In the genomic region with DNA sequence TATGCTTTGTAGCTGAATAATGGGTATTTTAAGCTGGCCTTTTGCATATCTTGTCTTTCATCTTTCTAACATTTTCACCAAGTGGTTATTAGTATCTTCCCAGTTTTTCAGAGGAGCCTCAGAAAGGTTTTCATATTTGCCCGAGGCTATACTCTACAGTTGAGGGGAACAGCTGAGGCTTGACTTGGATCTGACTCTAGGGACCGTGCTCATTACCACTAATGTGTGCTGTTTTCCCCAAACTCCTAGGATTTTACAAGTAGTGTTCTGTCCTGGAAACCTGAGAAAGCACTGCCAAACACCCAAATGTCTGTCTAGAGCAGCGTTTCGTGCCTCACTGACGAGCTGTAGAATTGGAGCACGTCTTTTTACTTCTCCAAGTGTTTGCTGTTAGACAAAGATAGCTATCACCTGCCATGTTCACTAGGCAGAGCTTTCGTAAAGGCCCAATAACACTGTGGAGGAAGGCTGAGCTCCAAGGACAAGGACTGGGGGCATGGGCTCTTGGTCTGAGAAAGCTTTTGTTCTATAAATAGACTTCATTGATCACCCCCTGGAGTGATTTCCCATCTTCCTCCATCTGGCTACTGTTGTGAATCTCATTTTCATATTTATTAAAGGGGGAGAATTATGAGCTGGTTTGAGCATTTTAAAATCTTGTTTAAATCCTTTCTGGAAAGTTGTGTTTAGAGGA, we compare ENCODE assay signal across 20 mouse cellular contexts. TPM values are rescaled to one million over a fixed set of nuclear protein-coding genes. Genes with fewer than 3 reads are reported as not detected.
DNase-seq lines count a peak whose midpoint lies in the region; ATAC-seq and TF ChIP-seq lines count a peak whose summit lies in the region.
"Had no signal": no experiment of that assay in that cellular context is flagged by ENCODE, and none has a peak within 500 bp of the region (broad histone marks: within the 10 kb centered on the region; RNA-seq: fewer than 3 reads in every experiment).

No protein-coding gene starts in this region.

- H3K9me3 ChIP-seq in forebrain, embryonic 13.5 days (replicated peaks), result no peaks in the 10 kb centered on the region
- H3K9me3 ChIP-seq in forebrain, embryonic 16.5 days (ENCODE audit: control insufficient read depth, low read length), result no peaks in the 10 kb centered on the region
- H3K9me3 ChIP-seq in midbrain, embryonic 15.5 days, result no peaks in the 10 kb centered on the region
- no peaks in the 10 kb centered on the region for H3K9me3 ChIP-seq in liver, embryonic 12.5 days (replicated peaks)
- H3K9me3 ChIP-seq: intestine, embryonic 15.5 days; kidney, embryonic 15.5 days had no signal

- H3K4me2 ChIP-seq in forebrain, embryonic 13.5 days, result no peak overlapping the region
- H3K4me2 ChIP-seq in forebrain, embryonic 16.5 days (ENCODE audit: low read length), result no peak overlapping the region
- H3K4me2 ChIP-seq in midbrain, embryonic 15.5 days, result no peak overlapping the region
- H3K4me2 ChIP-seq in liver, embryonic 12.5 days, result no peak overlapping the region
- H3K4me2 ChIP-seq: heart, embryonic 11.5 days; intestine, embryonic 15.5 days; kidney, embryonic 15.5 days; lung, embryonic 14.5 days had no signal

- no peak overlapping the region for H3K9ac ChIP-seq in forebrain, embryonic 13.5 days
- H3K9ac ChIP-seq in forebrain, embryonic 16.5 days (replicated peaks; ENCODE audit: low read depth, low read length), result no peak overlapping the region
- H3K9ac ChIP-seq in midbrain, embryonic 15.5 days, result no peak overlapping the region
- H3K9ac ChIP-seq in liver, embryonic 12.5 days, result no peak overlapping the region
- H3K9ac ChIP-seq: intestine, embryonic 15.5 days; kidney, embryonic 15.5 days; lung, embryonic 14.5 days had no signal

- TF ChIP-seq CTCF in testis, adult 2 months (IDR thresholded peaks at IDR 0.05; ENCODE audit: control insufficient read depth, insufficient read depth, insufficient replicate concordance, low read depth, low read length), result no peak

- H3K4me1 ChIP-seq in forebrain, embryonic 13.5 days, result peaks cover 22% of the 10 kb centered on the region
- peaks cover 6% of the 10 kb centered on the region for H3K4me1 ChIP-seq in forebrain, embryonic 16.5 days (replicated peaks; ENCODE audit: control insufficient read depth, insufficient read depth, low read length)
- H3K4me1 ChIP-seq in testis, adult 2 months (ENCODE audit: control insufficient read depth, insufficient read depth, low read length), result peaks cover 7% of the 10 kb centered on the region
- H3K4me1 ChIP-seq in midbrain, embryonic 15.5 days, result peaks cover 10% of the 10 kb centered on the region
- no peaks in the 10 kb centered on the region for H3K4me1 ChIP-seq in liver, embryonic 12.5 days
- H3K4me1 ChIP-seq: intestine, embryonic 15.5 days had no signal

- H3K4me3 ChIP-seq in forebrain, embryonic 13.5 days, result no peak overlapping the region
- H3K4me3 ChIP-seq in forebrain, embryonic 16.5 days (replicated peaks; ENCODE audit: low read length), result no peak overlapping the region
- H3K4me3 ChIP-seq in testis, adult 2 months (ENCODE audit: control insufficient read depth, low read depth, low read length), result no peak overlapping the region
- H3K4me3 ChIP-seq in midbrain, embryonic 15.5 days, result no peak overlapping the region
- no peak overlapping the region for H3K4me3 ChIP-seq in liver, embryonic 12.5 days
- H3K4me3 ChIP-seq: erythroblast, embryonic 14.5 days; intestine, embryonic 15.5 days; kidney, embryonic 15.5 days had no signal

- no peak for DNase-seq in testis, postnatal 10 days (ENCODE audit: low spot score)
- DNase-seq in urinary bladder, postnatal 25 days (ENCODE audit: low spot score), result no peak
- DNase-seq: cerebellum, postnatal 14 days; gastrocnemius, postnatal 36 days; heart, postnatal 14 days; left cerebral cortex, postnatal 4 days; lung, embryonic 14.5 days; lung, postnatal 4 days had no signal

- H3K27me3 ChIP-seq in forebrain, embryonic 13.5 days, result no peaks in the 10 kb centered on the region
- no peaks in the 10 kb centered on the region for H3K27me3 ChIP-seq in forebrain, embryonic 16.5 days (replicated peaks; ENCODE audit: control insufficient read depth, insufficient read depth, low read length)
- no peaks in the 10 kb centered on the region for H3K27me3 ChIP-seq in testis, adult 2 months (ENCODE audit: control insufficient read depth, insufficient read depth, low read length)
- no peaks in the 10 kb centered on the region for H3K27me3 ChIP-seq in midbrain, embryonic 15.5 days (replicated peaks)
- H3K27me3 ChIP-seq in liver, embryonic 12.5 days (replicated peaks), result no peaks in the 10 kb centered on the region
- H3K27me3 ChIP-seq: intestine, embryonic 15.5 days; kidney, embryonic 15.5 days had no signal

- WGBS in forebrain, embryonic 13.5 days, result 70% methylated on average over 7 of the region's 7 CpGs
- WGBS in forebrain, embryonic 16.5 days, result 58% methylated on average over 7 of the region's 7 CpGs
- 46% methylated on average over 7 of the region's 7 CpGs for WGBS in midbrain, embryonic 15.5 days
- 66% methylated on average over 7 of the region's 7 CpGs for WGBS in liver, embryonic 12.5 days (ENCODE audit: insufficient replicate concordance)

- H3K36me3 ChIP-seq in forebrain, embryonic 13.5 days (ENCODE audit: poor library complexity, severe bottlenecking), result no peaks in the 10 kb centered on the region
- H3K36me3 ChIP-seq in forebrain, embryonic 16.5 days (ENCODE audit: control insufficient read depth, insufficient read depth), result no peaks in the 10 kb centered on the region
- no peaks in the 10 kb centered on the region for H3K36me3 ChIP-seq in testis, adult 2 months (ENCODE audit: control insufficient read depth, insufficient read depth, low read length)
- H3K36me3 ChIP-seq in midbrain, embryonic 15.5 days (replicated peaks), result no peaks in the 10 kb centered on the region
- H3K36me3 ChIP-seq in liver, embryonic 12.5 days, result no peaks in the 10 kb centered on the region
- H3K36me3 ChIP-seq: intestine, embryonic 15.5 days; kidney, embryonic 15.5 days had no signal

- ATAC-seq in forebrain, embryonic 13.5 days, result no peak
- no peak for ATAC-seq in forebrain, embryonic 16.5 days
- ATAC-seq in midbrain, embryonic 15.5 days (replicated peaks), result 0 out of 2 replicates have a peak, but pooled peaks have one; percentile 14
- no peak for ATAC-seq in frontal cortex, adult (ENCODE audit: low TSS enrichment)
- ATAC-seq in liver, embryonic 12.5 days, result no peak
- ATAC-seq: intestine, embryonic 15.5 days had no signal

- no peak for TF ChIP-seq POLR2A in testis, adult 2 months (IDR thresholded peaks at IDR 0.05; ENCODE audit: control insufficient read depth, low read depth, low read length)

- peak overlapping the region; percentile 25; the same call in 1 of the 2 replicates for H3K27ac ChIP-seq in forebrain, embryonic 13.5 days
- no peak overlapping the region for H3K27ac ChIP-seq in forebrain, embryonic 16.5 days (ENCODE audit: low read length)
- H3K27ac ChIP-seq in testis, adult 2 months (ENCODE audit: control insufficient read depth, insufficient read depth, low read depth, low read length), result peak overlapping the region; percentile 44
- H3K27ac ChIP-seq in midbrain, embryonic 15.5 days, result peak overlapping the region; percentile 43; the same call in 1 of the 2 replicates
- no peak overlapping the region for H3K27ac ChIP-seq in liver, embryonic 12.5 days
- H3K27ac ChIP-seq: intestine, embryonic 15.5 days; kidney, embryonic 15.5 days had no signal

RNA-seq across cellular contexts. Expression of gene Calr4, which starts 2.0 kb away (rescaled TPM):
- polyA plus RNA-seq in forebrain, embryonic 13.5 days (2015; fragmentation: Nextera tagmentation; extraction: Ambion mirVana), result 0.23 and 0.64 TPM in 2 replicates
- 0.44 and 0.51 TPM in 2 replicates for polyA plus RNA-seq in forebrain, embryonic 16.5 days (2015; fragmentation: Nextera tagmentation; extraction: Ambion mirVana)
- 1.8 and 2.4 TPM in 2 replicates for polyA plus RNA-seq in testis, adult 2 months (2012; rRNA removed)
- polyA plus RNA-seq in midbrain, embryonic 15.5 days (2015; fragmentation: Nextera tagmentation; extraction: Ambion mirVana), result 0.18 and 0.40 TPM in 2 replicates
- polyA plus RNA-seq in liver, embryonic 12.5 days (2016; fragmentation: Nextera tagmentation; extraction: Ambion mirVana), result not detected in 2 replicates
- polyA plus RNA-seq: erythroblast, embryonic 14.5 days; large intestine, adult 2 months; liver, adult 2 months; lung, embryonic 14.5 days had no signal

RNA-seq across cellular contexts. Expression of gene Osbpl9, which starts 34.3 kb away (rescaled TPM):
- 70.3 and 73.2 TPM in 2 replicates for polyA plus RNA-seq in forebrain, embryonic 13.5 days (2015; fragmentation: Nextera tagmentation; extraction: Ambion mirVana)
- 76.9 and 86.5 TPM in 2 replicates for polyA plus RNA-seq in forebrain, embryonic 16.5 days (2015; fragmentation: Nextera tagmentation; extraction: Ambion mirVana)
- 90.5 and 100 TPM in 2 replicates for polyA plus RNA-seq in testis, adult 2 months (2012; rRNA removed)
- polyA plus RNA-seq in midbrain, embryonic 15.5 days (2015; fragmentation: Nextera tagmentation; extraction: Ambion mirVana), result 74.0 and 75.0 TPM in 2 replicates
- 32.8 and 33.3 TPM in 2 replicates for polyA plus RNA-seq in liver, embryonic 12.5 days (2016; fragmentation: Nextera tagmentation; extraction: Ambion mirVana)

RNA-seq across cellular contexts. Expression of gene Eps15, which starts 43.7 kb away (rescaled TPM):
- 38.3 and 44.8 TPM in 2 replicates for polyA plus RNA-seq in forebrain, embryonic 13.5 days (2015; fragmentation: Nextera tagmentation; extraction: Ambion mirVana)
- polyA plus RNA-seq in forebrain, embryonic 16.5 days (2015; fragmentation: Nextera tagmentation; extraction: Ambion mirVana), result 41.5 and 46.0 TPM in 2 replicates
- polyA plus RNA-seq in testis, adult 2 months (2012; rRNA removed), result 36.4 and 39.4 TPM in 2 replicates
- polyA plus RNA-seq in midbrain, embryonic 15.5 days (2015; fragmentation: Nextera tagmentation; extraction: Ambion mirVana), result 58.0 and 61.0 TPM in 2 replicates
- polyA plus RNA-seq in liver, embryonic 12.5 days (2016; fragmentation: Nextera tagmentation; extraction: Ambion mirVana), result 53.0 and 54.2 TPM in 2 replicates

Comparison
In these comparisons a context has a peak if more than half of its experiments do, and no peak if none do; other contexts are left out.
1. H3K27ac ChIP-seq: peak in forebrain, embryonic 13.5 days (single experiment), testis, adult 2 months (single experiment) and midbrain, embryonic 15.5 days (single experiment); none in forebrain, embryonic 16.5 days (single experiment) and liver, embryonic 12.5 days (single experiment).